Mouse (Mus musculus) E14TG2a.4 (cell line): ENCODE results near the gene Taf1.

Source experiments
- CTCF ChIP-seq: conservative IDR thresholded peaks from 2 replicates; pipeline ENCODE4 v1.5.1; 2014; ENCODE audit warnings: low read length
- NANOG ChIP-seq: IDR thresholded peaks from 2 replicates; pipeline ENCODE4 v1.6.1; 2014; ENCODE audit warnings: borderline replicate concordance, low read length, mixed read lengths
- POU5F1 ChIP-seq: IDR thresholded peaks from 2 replicates; pipeline ENCODE4 v1.6.1; 2014; ENCODE audit warnings: low read length, borderline replicate concordance

DNA sequence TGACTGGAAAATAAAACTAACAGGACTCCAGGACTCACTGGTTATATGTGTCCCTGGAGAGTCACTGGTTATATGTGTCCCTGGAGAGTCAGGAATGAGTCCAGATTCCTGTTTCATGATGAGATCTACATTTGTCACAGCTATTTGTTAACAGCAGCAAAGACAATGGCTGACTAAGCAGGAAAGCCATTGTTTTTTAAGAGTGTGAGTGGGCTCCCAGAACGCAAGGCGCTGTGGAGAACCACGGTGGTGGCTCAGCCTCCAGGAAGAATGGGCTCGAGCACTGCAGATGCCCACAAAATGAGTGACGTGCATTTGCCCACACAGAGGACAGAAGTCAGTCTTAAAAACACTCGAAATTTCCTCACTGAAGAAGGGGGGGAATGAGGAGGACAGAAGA is 87.8 kb downstream of the Taf1 start:
- TF ChIP-seq POU5F1 = no peak
- no peak for TF ChIP-seq CTCF
- no peak for TF ChIP-seq NANOG
